Mouse (Mus musculus) kidney, adult 18-20 months (tissue): Measurements from ENCODE around the gene Cyp2ab1.
"Not testable (repeated sequence)": the region's sequence is repeated elsewhere in the genome, so short reads cannot be mapped to it uniquely, and the experiment has no call there.

Source experiments
- DNase-seq: peaks from one replicate; pipeline ENCODE4 v3.0.0; 2021

Gene Cyp2ab1

GRCm38 (mm10) chr16:20325286-20325685 lies at the start of gene Cyp2ab1:
Cyp2ab1 (minus strand) TSS chr16:20325404.
- DNase-seq: no peak

- no peak for DNase-seq
These were observed 46.5 kb upstream of the Cyp2ab1 start for GRCm38 (mm10) chr16:20371731-20372130.

- no peak for DNase-seq
These were observed 43.0 kb upstream of the Cyp2ab1 start for GRCm38 (mm10) chr16:20368221-20368620.

GRCm38 (mm10) chr16:20362121-20362520 lies 36.9 kb upstream of the Cyp2ab1 start:
- DNase-seq: no peak

DNA sequence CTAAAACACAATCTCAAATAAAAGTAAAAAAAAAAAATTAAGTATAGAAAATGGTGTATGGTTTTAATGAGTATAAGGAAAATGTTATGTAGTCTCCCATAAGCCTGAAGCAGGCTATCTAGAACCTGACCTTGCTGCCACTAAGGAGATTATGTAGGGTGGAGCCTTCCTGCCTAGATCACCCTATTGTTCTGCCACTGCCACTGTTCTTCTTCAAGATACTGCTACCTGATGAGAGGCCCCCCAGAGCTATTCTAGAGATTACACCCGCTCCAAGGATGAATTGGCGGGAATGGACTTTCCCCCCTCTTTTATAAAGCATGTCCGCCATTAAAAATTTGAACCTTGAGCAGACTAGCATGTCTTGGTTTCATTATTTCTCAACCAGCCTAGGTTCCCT lies 36.3 kb upstream of the Cyp2ab1 start:
- DNase-seq: not testable (repeated sequence)

DNA sequence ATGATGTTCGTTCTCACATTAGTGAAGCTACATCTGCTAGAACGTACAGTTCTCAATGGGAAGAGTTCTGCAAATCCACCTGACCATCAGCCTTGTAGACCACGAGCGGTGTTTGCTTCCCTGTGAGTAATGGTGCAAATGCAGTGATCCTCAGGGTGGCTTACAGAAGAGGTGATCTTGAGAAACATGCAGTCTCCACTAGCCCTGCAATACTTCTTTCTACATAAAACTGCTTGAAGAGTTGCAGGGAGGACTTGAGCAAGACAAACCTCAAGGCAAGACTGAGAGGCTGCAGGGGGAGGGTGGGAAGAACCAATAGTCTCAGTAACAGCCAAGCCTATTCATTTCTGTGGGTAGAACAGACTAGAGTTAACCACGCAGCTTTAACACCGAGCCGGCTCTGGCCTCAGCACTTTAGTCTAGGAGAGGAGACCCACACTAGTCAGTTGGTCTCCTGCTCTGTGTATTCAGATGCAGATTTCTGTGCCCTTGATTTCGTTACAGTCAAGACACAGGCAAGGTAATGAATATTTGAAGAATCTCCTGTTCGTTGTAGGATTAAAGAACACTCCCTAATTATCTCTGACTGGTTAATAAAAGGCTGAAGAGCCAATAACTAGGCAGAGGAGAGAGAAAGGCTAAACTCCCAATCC lies 34.6 kb upstream of the Cyp2ab1 start:
- no peak for DNase-seq

DNA sequence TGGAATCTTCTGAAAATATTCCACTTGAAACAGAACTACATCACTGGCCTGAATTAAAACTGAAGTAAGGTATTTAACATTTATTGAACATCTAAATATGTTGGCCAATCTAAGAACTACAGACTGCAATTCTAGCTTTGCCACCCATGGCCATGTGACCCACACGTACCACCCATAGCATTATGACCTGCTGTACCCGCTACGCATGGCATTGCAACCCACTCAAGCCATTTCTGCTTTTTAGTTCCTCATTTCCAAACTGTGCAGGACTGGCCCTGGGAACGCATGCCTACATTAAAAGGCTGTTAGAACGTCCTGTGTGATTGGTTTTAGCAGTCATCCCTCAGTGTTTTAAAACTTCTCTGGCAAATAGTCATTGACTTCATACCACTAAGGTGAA lies 32.6 kb upstream of the Cyp2ab1 start:
- no peak for DNase-seq

DNA sequence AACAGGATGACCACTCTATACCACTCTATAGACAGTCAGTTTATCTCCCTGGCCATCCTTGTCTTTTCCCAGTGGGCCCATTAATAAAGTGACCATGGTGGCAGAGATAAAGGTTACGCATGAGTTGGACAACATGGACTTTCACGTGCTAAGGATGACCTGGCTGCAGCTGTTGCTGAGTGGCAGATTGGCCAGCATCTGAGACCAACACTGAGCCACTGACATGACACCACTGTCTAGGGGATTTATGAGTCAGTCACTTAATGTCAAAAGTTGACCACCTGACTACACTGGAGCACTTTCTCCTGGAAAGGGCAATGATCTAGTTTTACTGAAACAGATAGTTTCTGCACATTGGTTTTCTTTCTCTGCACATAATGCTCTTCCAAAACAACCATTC lies 29.6 kb upstream of the Cyp2ab1 start:
- DNase-seq: no peak

GRCm38 (mm10) chr16:20354011-20354410 lies 28.8 kb upstream of the Cyp2ab1 start:
- DNase-seq: no peak

DNA sequence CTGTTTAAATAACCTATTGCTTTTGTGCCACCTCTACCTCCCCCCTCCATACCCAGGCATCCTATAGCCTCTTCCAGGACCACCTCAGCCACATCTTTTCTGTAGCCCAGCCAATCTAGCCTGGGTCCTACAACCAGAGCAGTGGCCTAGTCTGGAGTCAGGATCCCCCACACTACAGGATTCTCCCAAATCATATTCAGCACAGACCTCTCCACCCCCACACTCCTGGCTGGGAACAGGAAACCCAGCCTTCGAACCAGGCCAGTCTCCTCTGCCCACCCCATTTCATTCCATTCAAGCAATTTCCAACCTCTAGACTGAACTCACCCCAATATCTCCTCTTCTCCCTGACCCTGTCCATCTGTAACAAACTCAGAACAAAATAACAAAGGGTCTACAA lies 20.3 kb upstream of the Cyp2ab1 start:
- no peak for DNase-seq

GRCm38 (mm10) chr16:20338616-20339015 lies 13.4 kb upstream of the Cyp2ab1 start:
- DNase-seq: no peak

- DNase-seq: no peak
These were observed 9.7 kb upstream of the Cyp2ab1 start for GRCm38 (mm10) chr16:20334918-20335317.

DNA sequence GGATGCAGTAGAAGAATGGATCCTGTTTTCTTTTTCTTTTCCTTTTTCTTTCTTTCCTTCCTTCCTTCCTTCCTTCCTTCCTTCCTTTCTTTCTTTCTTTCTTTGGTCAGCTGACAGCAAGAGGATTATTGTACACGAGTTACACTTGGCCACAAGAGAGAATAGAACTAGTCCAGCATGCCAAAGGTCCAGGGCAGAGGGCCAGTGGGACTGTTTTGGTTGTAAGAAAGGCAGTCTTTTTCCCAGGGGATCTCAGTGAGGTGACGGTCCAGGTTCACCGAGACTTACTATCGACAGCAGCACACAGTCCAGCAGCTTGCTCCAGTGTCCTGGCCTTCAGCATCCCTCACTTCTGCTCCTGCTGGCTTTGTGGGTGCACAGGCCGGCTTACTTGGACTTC lies 3.1 kb upstream of the Cyp2ab1 start:
- no peak for DNase-seq

- DNase-seq: no peak
These were observed 1.3 kb downstream of the Cyp2ab1 start for GRCm38 (mm10) chr16:20323907-20324306.

DNA sequence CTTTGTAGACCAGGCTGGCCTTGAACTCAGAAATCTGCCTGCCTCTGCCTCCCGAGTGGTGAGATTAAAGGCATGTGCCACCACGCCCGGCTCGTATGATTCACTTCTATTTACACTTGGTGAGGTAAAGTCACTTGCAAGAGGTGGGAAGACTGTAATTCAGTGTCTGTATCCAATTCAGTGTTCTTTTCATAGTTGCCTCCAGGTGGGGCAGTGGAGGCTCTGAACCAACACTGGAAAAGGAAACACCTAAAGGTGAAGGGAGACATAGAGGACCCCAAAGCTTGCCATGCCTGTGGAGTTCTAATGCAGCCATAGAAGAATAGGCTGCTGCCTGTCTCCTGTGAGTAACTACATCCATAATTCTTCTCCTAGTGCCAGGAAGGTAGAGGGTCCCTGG lies 2.9 kb downstream of the Cyp2ab1 start:
- no peak for DNase-seq

DNA sequence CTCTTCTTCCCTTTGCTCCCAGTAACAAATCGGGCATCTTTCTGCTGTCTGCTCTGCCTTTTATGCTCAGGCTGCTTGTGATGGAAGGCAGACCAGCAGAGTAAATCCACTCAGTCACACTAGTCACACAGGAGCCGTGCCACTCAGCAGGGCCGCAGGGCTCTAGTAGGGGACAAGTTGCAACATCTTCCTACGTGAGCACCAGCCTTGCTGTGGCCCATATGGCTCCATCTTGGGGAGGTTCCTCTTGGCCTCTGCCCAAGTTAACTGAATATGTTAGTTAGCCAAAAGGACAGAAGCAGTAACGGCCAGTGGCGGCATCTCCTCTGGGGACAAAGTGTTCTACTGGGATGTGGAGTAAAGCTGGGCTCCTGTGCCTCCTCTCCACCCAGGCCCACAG lies 8.4 kb downstream of the Cyp2ab1 start:
- DNase-seq: no peak

DNA sequence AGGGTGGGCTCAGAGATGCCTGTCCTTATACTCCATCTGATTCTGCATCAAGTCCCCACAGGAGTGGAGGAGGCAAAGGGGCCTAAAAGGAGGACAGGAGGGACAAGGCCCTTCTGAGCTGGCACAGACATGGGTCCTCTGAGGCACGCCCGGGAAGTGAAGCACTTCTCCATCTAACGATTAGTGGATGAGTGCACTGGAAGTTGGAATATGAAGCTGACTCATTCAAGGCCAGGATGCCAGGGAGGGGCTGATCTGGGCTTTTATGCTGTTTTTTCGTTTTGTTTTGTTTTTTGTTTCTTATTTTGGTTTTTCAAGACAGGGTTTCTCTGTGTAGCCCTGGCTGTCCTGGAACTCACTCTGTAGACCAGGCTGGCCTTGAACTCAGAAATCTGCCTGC lies 9.9 kb downstream of the Cyp2ab1 start:
- DNase-seq: no peak

DNA sequence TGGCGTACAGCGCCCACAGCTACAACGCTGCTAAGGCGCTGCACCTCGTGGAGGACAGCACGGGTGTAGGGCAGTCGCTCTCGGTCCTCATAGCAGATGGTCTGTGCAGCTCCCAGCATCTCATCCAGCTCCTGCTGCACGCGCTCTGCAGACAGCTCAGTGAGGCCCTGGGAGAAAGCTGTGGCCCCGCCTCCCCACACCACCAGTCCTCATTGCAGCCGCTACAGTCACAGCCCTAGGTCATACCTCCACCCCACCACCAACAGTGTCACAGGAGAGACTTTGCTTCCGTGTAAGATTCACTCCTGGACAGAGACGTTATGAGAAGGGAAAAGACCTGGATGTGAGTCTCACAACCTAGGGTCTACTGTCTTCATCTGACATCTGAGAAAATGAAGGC lies 12.9 kb downstream of the Cyp2ab1 start:
- no peak for DNase-seq

- DNase-seq: peak; percentile 86
These were observed 23.2 kb downstream of the Cyp2ab1 start, which contains the start of gene Parl for GRCm38 (mm10) chr16:20301770-20302649. Parl (minus strand) TSS chr16:20302387.

- no peak for DNase-seq
These were observed 25.1 kb downstream of the Cyp2ab1 start for GRCm38 (mm10) chr16:20300076-20300475.

DNA sequence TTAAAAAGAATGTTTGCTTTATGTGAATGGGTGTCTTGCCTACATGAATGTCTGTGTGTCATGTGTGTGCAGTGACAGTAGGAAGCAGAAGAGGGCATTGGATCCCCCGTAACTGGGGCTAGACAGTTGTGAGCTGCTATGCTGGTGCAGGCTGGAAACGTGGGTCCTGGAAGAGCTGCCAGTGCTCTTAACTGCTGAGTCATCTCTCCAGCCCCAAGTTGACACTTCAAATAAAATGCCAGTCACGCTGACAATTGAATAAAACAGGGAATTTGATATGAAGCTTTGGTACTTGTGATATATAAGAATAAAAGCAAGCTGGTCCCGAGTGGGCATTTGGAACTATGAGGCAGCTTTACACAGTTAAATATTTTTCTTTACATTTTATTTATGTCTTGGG lies 45.0 kb downstream of the Cyp2ab1 start:
- DNase-seq: no peak

DNA sequence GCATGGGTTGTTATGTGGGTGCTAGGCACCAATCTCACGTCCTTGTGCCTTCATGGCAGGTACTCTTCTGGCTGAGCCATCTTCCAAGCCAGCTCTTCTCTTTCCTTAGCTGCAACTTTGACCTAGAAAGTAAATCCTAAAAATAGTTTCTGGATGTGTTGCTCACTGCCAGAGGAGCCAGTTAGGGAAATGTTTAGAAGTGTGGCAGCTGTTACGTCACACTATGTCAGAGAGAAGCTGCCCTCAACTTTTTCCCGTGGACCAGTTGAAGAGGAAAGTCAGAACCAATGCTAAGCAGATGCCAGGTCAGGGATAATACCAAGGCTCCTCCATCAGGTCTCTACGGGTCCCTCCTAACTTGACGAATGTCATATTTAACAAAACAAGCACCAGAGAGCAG lies 45.8 kb downstream of the Cyp2ab1 start:
- no peak for DNase-seq

- DNase-seq: no peak
These were observed 52.2 kb downstream of the Cyp2ab1 start for GRCm38 (mm10) chr16:20272994-20273393.

DNA sequence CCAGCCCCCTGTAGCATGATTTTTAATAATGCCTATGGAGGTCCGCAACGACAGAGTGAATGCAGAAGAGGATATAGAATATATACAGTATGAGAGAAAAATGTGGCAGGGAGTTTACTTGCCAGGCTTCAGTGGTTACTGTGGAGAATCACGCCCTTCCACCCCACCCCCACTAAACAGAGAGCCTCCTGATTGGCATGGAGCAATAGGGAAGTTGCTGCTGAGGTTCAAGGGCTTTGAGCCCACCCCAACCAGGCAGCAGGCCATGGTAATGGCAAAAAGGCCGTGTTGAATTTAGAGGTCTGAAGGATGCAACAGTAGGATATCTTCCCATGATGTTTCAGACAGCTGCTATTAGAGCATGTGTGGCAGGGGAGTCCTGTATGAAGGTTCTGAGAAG lies 53.9 kb downstream of the Cyp2ab1 start:
- no peak for DNase-seq
